Mouse (Mus musculus): ENCODE results near the gene Kifc5b.
A peak's percentile ranks its signal among the peaks of the same experiment; 100 is the strongest.
"Not testable (repeated sequence)": the region's sequence is repeated elsewhere in the genome, so short reads cannot be mapped to it uniquely, and the experiment has no call there.

Gene Kifc5b

DNA sequence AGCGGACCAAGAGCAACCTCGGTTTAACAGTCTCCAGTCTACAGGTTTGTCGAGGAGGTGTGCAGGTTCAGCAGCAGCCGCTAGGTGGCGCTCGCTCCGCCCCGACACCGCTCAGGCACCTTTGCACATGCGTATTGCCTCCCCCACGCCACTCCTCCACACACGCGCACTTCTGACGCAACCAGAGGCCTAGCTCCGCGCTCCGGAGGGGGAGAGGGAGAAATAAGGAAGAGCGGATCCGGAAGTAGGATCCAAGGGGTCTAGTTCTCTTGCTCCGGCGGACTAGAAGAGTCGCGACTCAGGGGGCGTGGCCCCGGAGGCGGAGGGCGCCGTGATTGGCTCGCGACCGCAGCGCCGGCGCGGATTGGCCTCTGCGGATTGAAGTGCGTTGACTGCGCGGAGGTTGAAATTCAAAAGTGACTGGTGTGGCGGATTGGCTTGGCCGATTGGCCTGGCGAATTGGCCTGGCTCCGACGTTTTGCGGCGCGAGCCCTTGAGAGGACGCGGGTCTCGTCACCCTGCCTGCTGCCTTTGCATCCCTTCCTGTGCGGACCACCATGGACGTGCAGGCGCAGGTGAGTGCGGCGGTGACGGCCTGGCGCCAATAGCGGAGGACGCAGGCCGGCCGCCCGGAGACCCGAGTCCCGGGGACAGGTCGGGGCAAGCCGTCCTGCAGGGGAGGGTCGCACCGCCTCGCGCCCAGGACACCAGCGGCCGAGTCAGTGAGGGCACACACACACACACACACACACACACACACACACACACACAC lies at the start of gene Kifc5b:
Kifc5b (plus strand) TSS at position 381 of the 772 bp plus-strand sequence.
- peak; percentile 99 for DNase-seq (ENCODE audit: low read depth)

DNA sequence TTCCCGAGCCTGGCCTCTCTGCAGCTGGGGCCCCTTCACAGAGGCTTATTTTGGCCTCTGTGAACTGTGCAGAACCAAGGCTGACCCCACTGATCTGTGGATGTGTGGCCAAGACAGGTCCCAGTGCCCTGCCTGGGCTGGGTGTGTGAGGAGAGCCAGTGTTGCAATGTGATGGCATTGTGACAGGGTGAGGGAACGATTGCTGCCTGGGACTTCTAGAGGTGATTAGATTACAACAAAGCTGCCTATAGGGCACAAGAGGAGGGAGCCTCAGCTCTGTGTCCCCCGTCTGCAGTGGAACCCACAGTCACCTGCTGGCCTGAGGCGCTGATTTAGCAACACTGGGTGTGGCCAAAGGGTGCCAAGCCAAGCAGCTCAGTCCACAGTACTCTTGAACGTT lies 48.1 kb upstream of the Kifc5b start:
- no peak for DNase-seq (ENCODE audit: low read depth)

DNA sequence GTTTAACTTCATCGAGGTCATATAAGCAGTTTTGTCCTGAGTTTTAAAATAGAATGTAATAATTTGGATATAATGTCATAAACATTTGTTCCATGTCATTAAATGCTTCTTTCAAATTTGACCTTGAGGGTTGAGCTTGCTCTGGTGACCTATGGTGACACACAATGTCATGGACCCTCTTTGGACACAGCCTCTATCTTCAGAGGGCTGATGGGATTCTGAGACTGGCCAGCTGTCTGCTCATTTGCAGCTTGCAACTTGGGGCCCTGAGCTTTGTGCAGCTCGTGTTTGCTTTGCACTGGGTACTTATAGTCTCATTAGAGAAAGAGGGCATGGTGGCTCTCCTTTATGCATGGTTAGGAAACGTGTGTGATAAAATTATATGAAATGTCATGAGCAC lies 44.0 kb upstream of the Kifc5b start:
- DNase-seq (ENCODE audit: low read depth), result no peak

DNA sequence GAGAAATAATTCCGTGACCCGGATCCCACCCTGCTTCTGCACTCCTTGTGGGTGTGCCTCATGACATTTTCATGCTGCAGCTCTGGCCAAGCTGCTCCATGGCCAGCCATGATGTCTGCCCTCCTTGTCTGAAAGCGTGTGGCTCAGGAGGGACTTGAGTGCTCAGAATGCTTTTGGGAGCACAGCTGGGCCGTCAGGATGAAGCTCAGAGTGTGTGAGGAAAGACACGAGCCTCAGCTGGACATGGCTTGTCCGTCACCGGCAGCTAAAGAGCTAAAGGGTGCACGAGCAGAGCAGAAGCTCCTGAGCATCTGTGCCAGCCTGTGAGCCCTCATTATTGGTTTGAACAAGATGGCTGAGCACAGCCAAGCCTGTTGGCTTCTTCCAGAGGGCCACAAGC lies 43.4 kb upstream of the Kifc5b start:
- DNase-seq (ENCODE audit: low read depth), result no peak

DNA sequence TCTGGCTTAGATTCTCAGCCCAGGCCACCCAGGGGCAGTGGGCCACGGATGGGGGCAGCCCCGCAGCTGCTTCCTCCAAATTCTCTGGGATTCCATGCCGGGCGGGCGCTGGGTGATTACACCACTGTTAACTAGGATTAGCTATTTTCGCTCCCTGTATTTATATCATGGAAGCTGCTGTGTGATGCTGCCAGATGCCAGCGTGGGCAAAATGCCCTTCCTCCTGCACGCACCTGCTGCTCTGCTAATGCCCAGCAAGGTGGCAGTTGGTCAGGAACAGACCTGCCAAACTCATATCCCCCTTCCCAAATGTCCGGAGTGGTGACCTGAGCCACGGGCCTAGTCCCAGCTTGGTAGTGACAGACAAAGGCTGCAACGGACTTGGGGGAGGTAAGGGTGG lies 42.3 kb upstream of the Kifc5b start:
- no peak for DNase-seq (ENCODE audit: low read depth)

DNA sequence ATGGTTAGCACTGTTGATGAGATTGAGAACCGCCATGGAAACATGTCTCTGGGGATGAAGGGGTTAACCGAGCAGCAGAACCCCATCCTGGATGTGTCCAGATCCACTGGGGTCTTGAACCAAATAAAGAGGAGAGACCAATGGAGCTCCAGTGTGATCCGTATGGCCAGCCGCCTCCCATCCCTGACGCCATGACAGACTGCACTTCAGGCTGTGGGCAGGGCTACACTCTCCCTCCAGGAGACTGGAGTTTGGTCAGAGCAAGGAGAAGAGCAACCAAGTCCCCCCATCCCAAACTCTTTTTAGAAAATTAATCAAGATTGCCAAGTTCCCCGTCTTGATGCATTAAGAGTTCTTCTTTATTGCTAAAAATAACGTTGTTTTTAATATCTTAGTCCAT lies 39.0 kb upstream of the Kifc5b start:
- no peak for DNase-seq (ENCODE audit: low read depth)

DNA sequence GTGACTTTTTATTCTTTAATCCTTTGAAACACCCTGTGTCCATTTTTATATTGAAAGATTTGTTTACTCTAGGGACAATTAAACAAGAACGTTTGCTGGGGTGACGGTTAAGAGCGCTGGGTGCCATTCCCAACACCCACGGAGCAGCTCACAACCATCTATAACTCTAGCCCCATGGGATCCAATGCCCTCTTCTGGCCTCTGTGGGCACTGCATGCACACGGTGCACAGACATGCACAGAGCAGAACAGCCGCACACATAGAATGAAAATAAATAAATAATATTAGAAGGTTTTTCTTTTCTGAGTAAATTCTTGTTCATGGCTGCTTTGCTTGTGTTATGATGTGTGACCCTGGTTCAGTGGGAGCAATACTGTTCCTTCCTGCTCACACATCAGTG lies 37.7 kb upstream of the Kifc5b start:
- DNase-seq (ENCODE audit: low read depth), result no peak

DNA sequence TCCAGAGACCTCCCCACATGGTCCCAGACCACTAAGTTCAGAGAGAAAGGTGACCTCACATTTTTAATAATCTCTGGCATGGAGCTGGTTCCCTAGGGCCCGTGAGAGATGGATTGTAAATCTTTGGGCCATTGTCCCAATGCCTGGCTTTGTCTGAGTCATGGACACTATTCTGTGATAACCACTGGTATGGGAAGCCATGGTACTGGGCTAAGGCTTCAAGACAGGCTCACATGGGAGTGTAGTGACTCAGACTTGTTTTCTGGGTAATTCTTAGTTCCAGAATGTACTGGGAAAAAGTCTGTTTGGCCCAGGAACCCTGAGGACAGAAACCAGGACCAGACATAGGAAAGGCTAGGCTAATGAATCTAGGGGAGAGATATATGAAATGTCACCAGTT lies 34.2 kb upstream of the Kifc5b start:
- DNase-seq (ENCODE audit: low read depth), result no peak

DNA sequence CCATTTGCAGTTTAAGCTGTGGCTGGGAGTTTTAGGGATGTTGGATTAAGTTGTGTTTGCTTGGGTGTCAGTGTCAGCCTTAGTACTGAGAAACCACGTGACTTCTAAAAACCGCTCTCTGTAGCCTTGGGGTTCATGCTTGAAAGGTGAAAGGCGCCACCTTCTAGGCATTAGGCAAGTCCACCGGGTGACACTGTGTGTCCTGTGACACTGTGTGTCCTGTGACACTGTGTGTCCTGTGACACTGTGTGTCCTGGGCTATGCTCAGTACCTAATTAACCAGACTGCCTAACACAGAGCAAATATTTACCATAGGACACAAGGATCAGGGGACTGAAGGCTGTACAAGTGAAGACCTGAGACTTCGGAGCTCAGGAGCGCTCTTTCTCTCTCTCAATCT lies 33.3 kb upstream of the Kifc5b start:
- DNase-seq (ENCODE audit: low read depth), result no peak

DNA sequence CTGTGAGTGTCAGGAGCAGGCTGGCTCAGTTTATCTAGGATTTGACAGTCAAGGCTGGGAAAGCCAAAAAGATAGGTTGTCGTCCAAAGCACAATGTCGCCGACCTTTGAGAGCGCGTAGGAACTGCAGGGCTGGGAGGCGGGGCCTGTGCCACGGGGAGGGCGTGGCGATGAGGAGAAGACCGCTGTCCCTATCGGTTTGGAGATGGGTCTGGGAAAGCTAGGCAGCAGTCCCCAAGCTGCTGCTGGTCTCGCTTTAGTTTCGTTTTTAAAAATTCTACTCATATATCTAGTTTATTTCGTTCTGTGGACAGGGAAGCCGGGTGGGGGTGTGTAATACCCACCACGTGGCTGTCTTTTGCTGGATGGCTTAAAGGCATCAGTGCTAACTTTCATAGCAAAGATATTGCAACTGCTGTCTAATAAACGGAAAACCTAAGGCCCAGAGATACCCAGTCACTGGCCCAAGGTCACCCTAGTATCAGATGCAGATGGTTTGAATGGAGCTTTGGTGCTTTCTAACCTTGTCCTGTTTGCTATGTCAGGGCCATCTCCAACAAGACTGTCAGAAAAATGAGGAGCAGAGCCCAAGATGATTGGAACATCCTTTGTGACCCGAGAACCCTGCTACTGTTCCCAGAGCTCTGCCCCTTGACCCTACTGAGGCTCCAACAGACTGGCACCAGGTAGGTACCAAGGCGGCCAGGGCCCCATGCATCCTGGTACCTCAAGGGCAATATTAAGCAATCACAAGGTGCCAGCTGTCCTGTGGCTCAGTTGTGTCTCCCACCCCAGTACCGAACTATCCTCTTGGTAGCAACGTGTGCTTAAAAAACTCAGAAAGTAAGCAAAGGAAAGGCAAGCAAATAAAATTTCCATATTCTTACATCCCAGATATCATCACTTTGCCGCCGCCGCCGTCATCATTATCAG lies 31.6 kb upstream of the Kifc5b start:
- peak; percentile 92 for DNase-seq (ENCODE audit: low read depth)

DNA sequence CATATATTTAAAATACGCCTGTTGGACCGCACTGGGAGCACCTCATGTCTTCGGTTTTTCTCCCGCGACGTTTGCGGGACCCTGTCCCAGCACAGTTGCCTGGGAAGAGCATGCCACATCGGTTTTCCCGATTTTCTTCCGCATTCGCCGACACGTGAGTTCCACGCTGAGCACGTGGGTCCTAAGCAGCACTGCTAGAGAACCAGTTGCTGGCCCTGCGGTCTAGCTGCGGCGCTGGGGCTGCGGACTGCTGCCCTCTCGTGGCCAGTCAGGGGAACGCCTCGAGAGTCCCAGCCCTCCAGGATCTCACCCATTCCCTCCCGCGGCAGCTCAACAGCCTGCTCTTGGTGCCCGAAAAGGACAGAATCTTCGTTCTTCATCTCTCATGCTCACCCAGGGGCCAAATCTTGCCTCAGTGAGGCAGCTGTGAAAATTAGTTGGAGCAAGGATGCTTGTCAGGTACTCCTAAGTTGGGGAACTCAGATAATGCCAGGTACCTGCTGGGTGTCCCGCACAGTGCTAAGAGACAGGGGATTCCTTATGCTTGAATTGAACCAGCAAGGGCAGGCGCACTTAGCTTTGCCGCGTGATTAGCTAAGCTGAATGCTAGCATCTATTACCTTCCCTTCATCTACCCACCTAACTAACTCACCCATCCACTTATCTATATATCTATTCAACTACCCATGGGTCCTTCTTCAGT lies 30.7 kb upstream of the Kifc5b start:
- peak; percentile 72 for DNase-seq (ENCODE audit: low read depth)

DNA sequence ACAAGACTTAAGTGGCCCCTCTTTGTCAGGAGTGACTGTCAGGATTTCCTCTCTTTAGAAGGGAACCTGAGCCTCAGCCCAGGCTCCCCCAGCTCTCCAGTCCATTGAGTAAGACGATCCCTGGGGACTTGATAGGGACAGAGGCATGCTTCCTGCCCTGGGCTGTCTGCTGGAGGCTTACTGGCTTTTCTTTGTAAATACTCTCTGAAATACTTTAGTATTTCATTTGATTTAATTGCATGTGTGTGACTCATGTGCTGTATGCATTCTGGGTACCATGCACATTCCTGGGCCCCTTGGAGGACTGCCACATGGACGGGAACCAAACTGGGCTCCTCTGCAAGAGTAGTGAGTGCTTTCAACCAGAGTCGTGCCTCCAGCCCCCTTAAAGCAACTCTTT lies 29.0 kb upstream of the Kifc5b start:
- DNase-seq (ENCODE audit: low read depth), result no peak

DNA sequence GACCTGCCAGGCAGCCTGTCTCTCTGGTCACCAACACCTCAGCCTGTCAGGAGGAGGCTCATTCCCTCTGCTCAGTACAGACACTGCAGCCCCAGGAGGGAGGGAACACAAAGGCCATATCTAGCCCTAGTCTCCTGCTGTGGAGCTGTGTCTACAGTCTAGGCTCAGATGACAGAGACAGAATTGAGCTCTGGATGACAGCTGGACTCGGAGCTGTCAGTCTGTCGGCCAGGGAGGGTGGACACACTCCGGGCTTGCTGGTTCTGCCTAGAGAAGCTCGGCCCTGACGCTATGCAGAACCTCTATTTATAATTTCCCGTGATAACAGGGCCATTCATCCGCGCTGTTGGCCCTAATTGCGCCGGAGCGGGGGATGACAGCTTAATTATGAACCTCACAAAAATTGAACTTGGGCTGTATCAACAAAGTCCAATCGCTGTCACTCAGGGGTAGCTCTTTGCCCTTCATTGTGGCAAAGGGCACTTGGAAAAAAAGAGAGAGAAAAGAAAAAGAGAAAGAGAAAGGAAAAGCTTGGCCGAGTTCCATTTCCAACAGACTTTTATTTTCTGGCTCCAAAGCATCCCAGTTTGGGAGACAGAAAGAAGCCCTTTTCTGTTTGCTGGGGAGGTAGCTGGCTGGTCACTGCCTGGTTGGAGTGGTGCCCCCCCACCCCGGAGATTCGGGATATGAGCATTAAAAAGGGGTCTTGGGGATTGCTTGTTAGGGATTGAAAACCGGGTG lies 24.1 kb upstream of the Kifc5b start:
- DNase-seq (ENCODE audit: low read depth), result no peak

DNA sequence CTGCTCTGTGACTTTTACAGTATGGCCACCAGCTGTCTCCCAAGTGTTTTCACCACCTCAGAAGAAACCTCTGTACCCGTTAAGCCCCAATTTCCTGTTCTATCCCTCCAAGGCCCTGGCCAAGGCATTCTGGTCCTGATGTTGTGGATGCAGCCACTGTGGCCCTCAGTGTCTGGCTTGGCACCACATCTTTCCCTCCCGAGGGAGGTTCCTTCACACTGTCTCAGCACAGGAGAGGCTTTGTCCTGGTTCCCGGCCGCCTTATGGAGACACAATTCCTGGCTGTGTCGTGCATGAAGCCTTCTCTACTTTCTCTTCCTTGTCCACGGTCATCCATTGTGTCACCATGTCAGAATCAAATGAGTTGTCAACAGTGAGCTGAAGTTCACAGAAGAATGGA lies 23.4 kb upstream of the Kifc5b start:
- DNase-seq (ENCODE audit: low read depth), result no peak

DNA sequence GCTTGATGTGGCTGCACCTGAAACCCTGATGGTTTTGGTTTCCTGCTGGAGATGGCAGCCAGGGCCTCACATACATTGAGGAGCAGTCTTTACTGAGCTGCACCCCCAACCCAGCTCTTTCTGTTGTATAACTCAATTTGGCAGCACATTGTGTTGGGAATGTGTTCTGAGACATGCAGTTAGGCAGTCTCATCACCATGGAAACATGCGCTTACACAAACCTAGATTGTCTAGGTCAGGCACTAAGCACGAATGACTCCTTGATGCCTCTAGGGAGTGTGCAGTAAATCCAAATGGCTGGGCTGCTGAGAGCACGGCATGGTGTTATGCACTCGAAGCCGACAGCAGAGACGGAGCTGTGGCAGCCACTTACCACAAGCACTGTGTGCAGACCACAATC lies 22.5 kb upstream of the Kifc5b start:
- DNase-seq (ENCODE audit: low read depth), result no peak

DNA sequence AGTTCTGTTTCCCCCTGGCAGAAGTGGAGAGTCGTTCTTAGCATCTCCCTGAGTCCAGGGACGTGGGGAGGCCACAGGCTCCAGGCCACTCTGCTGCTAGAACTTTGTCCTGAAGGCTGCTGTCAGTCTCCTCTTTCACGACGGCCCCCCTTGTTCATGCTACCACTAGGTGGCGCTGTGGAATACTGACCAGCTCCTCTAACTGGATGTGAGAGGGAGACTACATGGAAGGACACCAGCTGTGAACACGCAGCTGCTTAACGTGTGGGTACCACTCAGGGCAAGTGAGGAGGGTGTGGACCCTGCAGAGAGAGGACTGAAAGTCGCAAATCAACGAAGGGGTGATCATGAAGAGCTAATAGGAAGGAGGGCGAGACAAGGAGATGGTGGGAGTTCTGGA lies 21.3 kb upstream of the Kifc5b start:
- DNase-seq (ENCODE audit: low read depth), result peak; percentile 52

DNA sequence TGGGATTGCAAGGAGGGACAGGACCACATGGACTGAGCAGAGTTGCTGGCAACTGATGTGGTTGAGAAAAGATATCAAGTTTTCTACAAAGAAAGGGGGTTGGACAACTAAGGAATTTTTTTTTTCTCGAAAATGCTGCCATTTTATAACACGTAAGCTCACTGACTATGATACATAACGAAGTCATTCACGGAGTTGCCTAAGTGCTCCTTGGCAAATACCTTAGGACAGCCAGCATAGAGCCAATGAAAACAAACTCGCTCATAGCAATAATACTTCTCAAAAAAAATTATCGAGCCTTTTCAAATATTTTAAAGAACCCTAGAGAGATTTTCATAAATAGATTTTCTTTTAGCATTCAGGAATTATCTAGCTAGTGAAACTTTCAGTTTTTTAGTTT lies 16.0 kb upstream of the Kifc5b start:
- no peak for DNase-seq (ENCODE audit: low read depth)

DNA sequence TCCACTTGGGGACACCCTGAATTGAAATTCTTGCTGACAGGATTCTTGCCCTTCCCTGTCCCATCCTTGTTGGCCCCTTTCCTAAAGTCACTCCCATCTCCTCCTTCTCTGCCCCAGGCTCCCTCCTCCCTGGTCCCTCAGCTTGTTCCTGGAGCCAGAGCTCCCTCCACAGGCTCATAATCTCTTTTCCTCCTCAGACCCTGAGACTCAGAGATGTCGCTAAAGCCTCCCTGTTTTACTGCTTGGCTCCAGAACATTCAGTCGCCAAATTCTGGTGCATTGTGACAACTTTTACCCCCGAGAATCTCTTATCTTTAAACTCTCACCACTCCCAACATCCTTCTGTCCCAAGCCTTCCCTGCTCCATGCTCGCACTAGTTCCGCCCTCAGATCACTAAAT lies 12.6 kb upstream of the Kifc5b start:
- DNase-seq (ENCODE audit: low read depth), result no peak

DNA sequence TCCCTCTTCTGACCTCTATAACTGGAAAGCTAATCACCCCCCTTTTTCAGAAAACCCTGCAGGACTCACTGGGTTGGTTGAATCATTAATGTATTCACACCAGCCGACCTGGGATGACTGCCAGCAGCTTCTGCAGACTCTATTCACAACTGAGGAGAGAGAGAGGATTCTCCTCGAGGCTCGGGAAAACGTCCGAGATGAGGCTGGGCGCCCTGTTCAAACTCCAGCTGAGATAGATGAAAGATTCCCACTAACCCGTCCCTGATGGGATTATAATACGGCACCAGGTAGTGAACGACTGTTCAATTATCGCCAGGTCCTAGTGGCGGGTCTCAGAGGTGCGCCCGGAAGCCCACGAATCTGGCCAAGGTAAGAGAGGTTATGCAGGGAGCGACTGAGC lies 9.4 kb upstream of the Kifc5b start:
- DNase-seq (ENCODE audit: low read depth), result not testable (repeated sequence)

DNA sequence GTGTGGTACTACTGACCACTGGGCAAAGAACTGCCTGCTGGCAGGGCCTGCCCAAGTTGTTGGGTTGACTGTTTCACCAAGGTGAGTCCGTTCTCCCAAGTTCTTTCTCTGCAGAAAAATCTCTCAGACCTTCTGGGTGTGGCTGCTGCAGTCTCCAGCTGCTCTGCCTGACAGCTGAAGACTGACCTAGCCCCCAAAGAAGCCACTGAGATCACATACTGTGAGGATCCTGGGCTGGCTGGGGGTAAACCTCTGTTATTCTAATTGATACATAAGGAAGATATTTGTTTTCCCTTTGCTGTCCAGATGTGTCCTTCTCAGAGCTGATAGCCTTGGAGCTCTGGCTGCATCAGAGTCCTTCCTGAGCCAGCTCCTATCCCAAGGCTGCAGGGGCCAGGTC lies 1.6 kb upstream of the Kifc5b start:
- no peak for DNase-seq (ENCODE audit: low read depth)

DNA sequence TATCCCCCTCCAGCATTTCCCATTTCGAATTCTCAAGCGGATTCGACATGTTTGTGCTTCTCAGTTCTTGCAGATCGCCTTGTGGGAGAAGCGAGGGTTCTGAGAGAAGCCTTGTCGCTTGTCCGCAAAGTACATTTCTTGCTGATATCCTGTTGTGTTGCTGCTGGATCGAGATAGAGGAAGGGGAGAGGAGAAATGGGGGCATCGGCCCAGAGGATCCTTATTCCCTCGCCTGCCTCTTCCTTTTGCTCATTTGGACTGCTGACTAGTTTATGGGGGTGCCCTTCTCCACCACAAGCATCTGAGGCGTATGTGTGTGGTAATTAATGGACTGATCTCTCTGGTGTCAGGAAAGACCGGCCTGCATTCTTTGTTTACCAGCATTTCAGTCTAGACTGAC lies 669 bp downstream of the Kifc5b start:
- DNase-seq (ENCODE audit: low read depth), result not testable (repeated sequence)

DNA sequence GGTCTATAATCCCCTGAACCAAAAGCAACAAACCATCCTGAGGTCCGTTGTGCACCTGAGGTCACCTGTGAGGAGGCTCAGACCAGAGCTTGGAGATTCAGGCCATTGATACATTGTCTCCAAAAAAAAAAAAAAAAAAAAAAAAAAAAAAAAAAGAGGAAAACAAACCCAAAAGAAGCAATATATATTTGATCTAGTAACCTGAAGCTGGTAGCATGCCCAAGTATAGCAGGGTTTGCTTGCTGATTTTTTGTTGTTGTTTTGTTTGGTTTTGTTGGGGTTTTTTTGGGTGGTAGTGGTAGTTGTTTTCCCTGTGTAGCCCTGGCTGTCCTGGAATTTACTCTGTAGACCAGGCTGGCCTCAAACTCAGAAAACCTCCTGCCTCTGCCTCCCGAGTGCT lies 1.5 kb downstream of the Kifc5b start:
- DNase-seq (ENCODE audit: low read depth), result no peak
